Mouse (Mus musculus) heart, postnatal 0 days (tissue): Measurements from ENCODE around the gene Lmnb2.

Experiments used
- CTCF ChIP-seq: IDR thresholded peaks from 2 replicates; pipeline ENCODE4 v1.5.1; 2016; ENCODE audit warnings: antibody characterized with exemption, control low read depth, low read depth
- EP300 ChIP-seq: IDR thresholded peaks from 2 replicates; pipeline ENCODE4 v1.6.1; 2016; ENCODE audit warnings: antibody characterized with exemption, low read depth

- TF ChIP-seq CTCF: no peak
- TF ChIP-seq EP300: no peak
Observed at GRCm38 (mm10) chr10:80937646-80938045, 19.6 kb upstream of the Lmnb2 start.
